Mouse (Mus musculus): ENCODE data around the gene Kcng4.

DNA sequence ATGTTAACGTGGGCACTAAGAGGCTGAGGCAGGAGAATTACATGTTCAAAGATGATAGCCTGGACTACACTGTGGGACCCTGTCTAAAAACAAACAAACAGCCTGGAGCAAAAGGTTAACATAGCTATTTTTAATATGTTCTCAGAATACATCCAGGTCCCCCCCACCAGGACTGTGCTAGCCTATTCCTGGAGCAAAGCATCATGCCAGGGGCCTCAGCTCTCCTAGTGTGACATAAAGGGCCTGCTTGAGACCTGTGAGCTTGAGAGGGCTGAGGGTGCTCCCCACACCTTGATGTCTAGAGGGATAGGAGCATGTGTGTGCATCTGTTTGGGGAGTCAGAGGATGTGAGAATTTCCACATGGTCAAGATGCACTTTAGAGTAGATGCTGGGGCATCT lies 11.7 kb downstream of the Kcng4 start:
- no peak for TF ChIP-seq CTCF (IDR thresholded peaks at IDR 0.05; ENCODE audit: insufficient read depth, low read length)
- TF ChIP-seq POLR2A (IDR thresholded peaks at IDR 0.05; ENCODE audit: borderline replicate concordance, extremely low read depth, low read depth, low read length), result no peak
